Mouse (Mus musculus) embryo, embryonic 11.5 days (tissue): ENCODE results near the gene Olfr1249.
"Not testable (repeated sequence)": the region's sequence is repeated elsewhere in the genome, so short reads cannot be mapped to it uniquely, and the experiment has no call there.

Experiments
- DNase-seq: peaks from one replicate; pipeline ENCODE4 v3.0.0-alpha.2; 2012; ENCODE audit warnings: low read depth, low spot score

Olfr1249 gene

GRCm38 (mm10) chr2:89634883-89635282 lies at the start of gene Olfr1249:
TSS of gene Olfr1249 (minus strand) at chr2:89634983.
- DNase-seq = no peak

- no peak for DNase-seq
These were observed 37.1 kb upstream of the Olfr1249 start, which contains the start of gene Olfr1251 for GRCm38 (mm10) chr2:89671836-89672235. TSS of gene Olfr1251 (minus strand) at chr2:89671936.

DNA sequence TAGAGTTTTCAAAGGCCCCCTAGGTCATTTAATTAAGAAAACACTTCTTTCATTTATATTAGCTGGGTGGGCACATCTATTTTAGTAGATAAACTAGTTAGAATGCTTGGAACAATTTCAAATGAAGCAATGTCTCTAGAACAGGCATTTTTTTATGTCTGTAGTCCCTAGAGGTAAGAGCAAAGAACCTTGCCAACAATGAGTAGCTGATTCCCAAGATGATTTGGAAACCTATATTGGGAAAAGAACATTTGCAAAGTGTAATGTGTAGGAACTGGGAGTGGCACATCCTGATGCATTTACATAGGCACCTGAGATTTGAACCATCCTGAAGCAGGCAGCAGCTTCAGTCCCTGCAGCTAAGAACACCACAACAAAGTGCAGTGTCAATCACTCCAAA lies 26.6 kb upstream of the Olfr1249 start, which contains the start of gene Olfr1250:
Olfr1250 (minus strand) TSS at position 101 of the 400 bp plus-strand sequence.
- no peak for DNase-seq

GRCm38 (mm10) chr2:89618145-89618544 lies 16.6 kb downstream of the Olfr1249 start, which contains the start of gene Olfr1248:
TSS of gene Olfr1248 (minus strand) at chr2:89618245.
- DNase-seq = not testable (repeated sequence)

GRCm38 (mm10) chr2:89614030-89614429 lies 20.8 kb downstream of the Olfr1249 start, which contains the start of gene Olfr1247:
TSS of gene Olfr1247 (minus strand) at chr2:89614130.
- DNase-seq = no peak

- no peak for DNase-seq
These were observed 41.7 kb downstream of the Olfr1249 start, which contains the start of gene Olfr1246 for GRCm38 (mm10) chr2:89593057-89593456. TSS of gene Olfr1246 (minus strand) at chr2:89593157.
